Mouse (Mus musculus) forebrain, embryonic 12.5 days (tissue): Measurements from ENCODE around the gene Drd4. TPM values are rescaled to one million over a fixed set of nuclear protein-coding genes. Genes with fewer than 3 reads are reported as not detected.

Experiments
- ATAC-seq: fragments of 200-750 bp; cut with Nextera tagmentation; 2 replicates; pipeline ENCODE4 v1.8.0; 2017; ENCODE audit warnings: moderate TSS enrichment; ENCODE audit not compliant: low FRiP score
- H3K27ac ChIP-seq: fragments of 300-500 bp; sonication (generic); 2 replicates; pipeline ENCODE4 v1.5.1; 2016; ENCODE audit warnings: mild to moderate bottlenecking
- H3K27me3 ChIP-seq: fragments of 300-500 bp; sonication (generic); 2 replicates; pipeline ENCODE4 v1.6.1; 2016; ENCODE audit warnings: mild to moderate bottlenecking
- H3K36me3 ChIP-seq: fragments of 300-500 bp; sonication (generic); replicated peaks from 2 replicates; pipeline ENCODE4 v1.6.1; 2016; ENCODE audit warnings: mild to moderate bottlenecking
- H3K4me1 ChIP-seq: fragments of 300-500 bp; sonication (generic); 2 replicates; pipeline ENCODE4 v1.6.1; 2016
- H3K4me2 ChIP-seq: fragments of 300-500 bp; sonication (generic); 2 replicates; pipeline ENCODE4 v1.6.1; 2016; ENCODE audit warnings: mild to moderate bottlenecking, moderate library complexity
- H3K4me3 ChIP-seq: fragments of 300-500 bp; sonication (generic); replicated peaks from 2 replicates; pipeline ENCODE4 v1.5.1; 2016; ENCODE audit warnings: mild to moderate bottlenecking
- H3K9ac ChIP-seq: fragments of 300-500 bp; sonication (generic); 2 replicates; pipeline ENCODE4 v1.6.1; 2016; ENCODE audit warnings: mild to moderate bottlenecking
- H3K9me3 ChIP-seq: fragments of 300-500 bp; sonication (generic); 2 replicates; pipeline ENCODE4 v1.6.1; 2016
- WGBS: fragments of 180-500 bp; shearing (Covaris S2); methylation state at CpG from one replicate; pipeline ENCODE4 v1.1.7; 2016; 5-methylcytosine and 5-hydroxymethylcytosine counted together
- polyA plus RNA-seq: library from polyadenylated mRNA; unstranded; fragments of >200 nt; fragmentation: Nextera tagmentation; extraction: Ambion mirVana; gene quantifications from 2 replicates; pipeline ENCODE4 v1.2.1, GENCODE M21; 2016

The Drd4 gene
- polyA plus RNA-seq, 1 experiment from 2014 or later, result 0.38 TPM

DNA sequence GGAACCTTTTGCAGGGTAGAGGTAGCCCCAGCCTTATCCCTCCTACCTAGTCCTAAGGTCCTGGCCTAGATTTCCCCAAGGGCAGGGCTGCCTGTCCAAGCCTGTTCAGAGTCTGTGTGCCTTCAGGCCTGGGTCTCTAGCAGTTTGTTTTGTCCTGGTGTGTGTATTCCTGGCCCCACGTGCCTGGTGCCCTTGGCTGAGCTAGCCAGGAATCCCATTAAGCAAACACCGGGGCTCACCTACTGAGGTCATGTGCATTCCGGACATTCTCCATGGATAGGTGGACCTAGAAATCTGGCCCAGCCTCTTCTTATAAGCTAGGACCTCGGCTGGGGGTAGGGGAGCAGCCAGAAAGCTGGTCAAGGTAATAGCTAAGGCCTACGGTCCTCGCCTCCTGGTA, 48.7 kb downstream of the Drd4 start:
- WGBS, result 86% methylated on average over 6 of the region's 6 CpGs

DNA sequence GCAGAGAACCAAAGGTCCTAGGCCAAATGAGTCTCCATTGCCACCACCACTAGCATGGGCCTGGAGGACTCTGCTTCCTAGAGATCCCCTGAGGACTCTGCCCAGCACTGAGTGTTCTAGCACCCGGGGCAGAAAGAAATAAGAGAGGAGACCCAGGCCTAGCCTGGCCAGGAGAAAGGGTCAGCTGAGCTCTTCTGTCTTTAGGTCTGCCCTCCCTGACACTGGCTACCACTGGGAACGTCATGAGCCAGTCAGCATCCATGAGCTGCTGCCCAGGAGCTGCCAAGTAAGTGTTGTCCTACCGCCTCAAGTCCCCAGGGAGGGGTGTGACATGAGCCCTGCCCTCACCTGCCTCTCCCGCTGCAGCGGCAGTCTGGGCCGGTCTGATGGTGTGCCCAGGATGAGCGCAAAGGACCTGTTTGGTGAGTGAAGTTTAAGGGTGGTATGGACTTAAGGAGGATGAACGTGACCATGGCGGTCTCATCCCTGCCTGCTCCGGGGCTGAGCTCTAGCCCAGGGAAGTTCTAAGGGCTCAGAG, 50.0 kb downstream of the Drd4 start:
- Histone ChIP-seq H3K4me1 (peaks cover 7% of the 10 kb centered on the region), H3K4me3 (no peak overlapping the region), H3K27me3 (peaks cover 32% of the 10 kb centered on the region), H3K27ac (no peak overlapping the region), H3K9me3 (no peaks in the 10 kb centered on the region), H3K36me3 (no peaks in the 10 kb centered on the region), H3K9ac (no peak overlapping the region), H3K4me2 (no peak overlapping the region)
- WGBS, result 79% methylated on average over 10 of the region's 10 CpGs
- no peak for ATAC-seq

More for the DNA sequence above, 48.7 kb downstream of the Drd4 start:
- no peak overlapping the region for H3K9ac ChIP-seq
- no peak overlapping the region for H3K4me3 ChIP-seq
- peaks cover 7% of the 10 kb centered on the region for H3K36me3 ChIP-seq
- H3K4me2 ChIP-seq, result no peak overlapping the region
- H3K9me3 ChIP-seq, result no peaks in the 10 kb centered on the region
- H3K4me1 ChIP-seq, result peaks cover 7% of the 10 kb centered on the region
- H3K27ac ChIP-seq, result no peak overlapping the region
- peaks cover 32% of the 10 kb centered on the region for H3K27me3 ChIP-seq
- ATAC-seq, result no peak

DNA sequence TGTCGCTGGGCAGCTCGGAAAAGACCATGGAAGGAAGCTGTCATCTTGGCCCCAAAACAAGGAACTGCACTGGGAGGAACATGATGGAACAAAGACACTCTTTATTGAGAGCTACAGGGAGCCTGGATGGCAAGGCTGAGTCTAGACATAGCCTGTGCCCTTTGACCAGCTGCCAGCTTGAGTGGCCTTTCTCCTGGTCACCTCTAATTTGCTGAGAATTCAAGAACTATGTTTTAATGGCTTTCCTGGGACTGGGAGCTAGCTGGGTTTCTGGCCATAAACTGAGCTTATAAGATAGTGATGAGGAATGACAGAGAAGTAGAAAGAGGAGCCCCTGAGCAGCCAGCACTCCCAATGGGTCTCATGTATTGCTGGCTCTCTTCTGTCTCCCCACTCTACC, 51.4 kb downstream of the Drd4 start:
- peaks cover 26% of the 10 kb centered on the region for H3K27me3 ChIP-seq
- H3K4me1 ChIP-seq, result peaks cover 7% of the 10 kb centered on the region
- ATAC-seq, result no peak
- no peak overlapping the region for H3K27ac ChIP-seq
- H3K4me3 ChIP-seq, result no peak overlapping the region
- H3K9ac ChIP-seq, result no peak overlapping the region
- no peaks in the 10 kb centered on the region for H3K36me3 ChIP-seq
- H3K4me2 ChIP-seq, result no peak overlapping the region
- WGBS, result 66% methylated on average over 2 of the region's 2 CpGs
- no peaks in the 10 kb centered on the region for H3K9me3 ChIP-seq

DNA sequence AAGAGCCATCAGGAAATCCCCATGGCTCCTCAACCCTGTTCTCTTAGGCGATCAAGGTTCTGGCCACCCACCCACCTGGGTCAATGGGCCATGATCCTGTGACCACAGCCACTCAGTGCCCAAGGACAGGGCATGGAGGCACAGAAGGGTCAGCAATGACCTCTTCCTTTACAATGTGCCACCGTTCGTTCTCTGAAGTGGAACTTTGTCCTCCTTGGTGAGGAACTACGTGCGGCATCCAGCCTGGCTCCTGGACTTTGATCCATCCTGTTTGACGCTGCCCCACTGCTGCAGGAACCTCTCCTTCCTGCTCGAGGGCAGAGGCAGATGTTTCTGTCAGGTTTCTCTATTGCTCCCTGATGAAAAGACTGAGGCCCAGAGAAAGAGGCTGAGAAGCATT, 51.9 kb downstream of the Drd4 start:
- Histone ChIP-seq H3K9me3 (no peaks in the 10 kb centered on the region), H3K27ac (no peak overlapping the region), H3K4me1 (peaks cover 2% of the 10 kb centered on the region), H3K9ac (no peak overlapping the region), H3K4me2 (no peak overlapping the region), H3K27me3 (peaks cover 21% of the 10 kb centered on the region), H3K36me3 (no peaks in the 10 kb centered on the region), H3K4me3 (no peak overlapping the region)
- 80% methylated on average over 7 of the region's 7 CpGs for WGBS
- no peak for ATAC-seq

GRCm38 (mm10) chr7:141344787-141345186, 53.0 kb downstream of the Drd4 start:
- no peak overlapping the region for H3K4me3 ChIP-seq
- peaks cover 10% of the 10 kb centered on the region for H3K27me3 ChIP-seq
- H3K4me2 ChIP-seq, result no peak overlapping the region
- H3K36me3 ChIP-seq, result no peaks in the 10 kb centered on the region
- no peak overlapping the region for H3K27ac ChIP-seq
- H3K9me3 ChIP-seq, result no peaks in the 10 kb centered on the region
- ATAC-seq, result no peak
- WGBS, result 95% methylated on average over 5 of the region's 5 CpGs
- no peak overlapping the region for H3K9ac ChIP-seq
- no peaks in the 10 kb centered on the region for H3K4me1 ChIP-seq

Other genes starting within 250 kb of the Drd4 start
- gene B4galnt4, start 230.9 kb upstream of the Drd4 start, polyA plus RNA-seq, result 40.7 and 43.6 TPM in 2 replicates
- gene Pkp3, start 213.8 kb upstream of the Drd4 start, polyA plus RNA-seq, result 1.3 and 1.5 TPM in 2 replicates
- gene Sigirr, start 191.4 kb upstream of the Drd4 start, polyA plus RNA-seq, result 1.3 and 1.5 TPM in 2 replicates
- gene Ano9, start 174.2 kb upstream of the Drd4 start, polyA plus RNA-seq, result 0.31 and 0.37 TPM in 2 replicates
- 63.5 and 64.9 TPM in 2 replicates for gene Ptdss2, start 169.6 kb upstream of the Drd4 start, polyA plus RNA-seq
- 47.2 and 49.7 TPM in 2 replicates for gene Rnh1, start 119.1 kb upstream of the Drd4 start, polyA plus RNA-seq
- gene Hras, start 98.0 kb upstream of the Drd4 start, polyA plus RNA-seq, result 79.1 and 89.4 TPM in 2 replicates
- gene Lrrc56, start 97.8 kb upstream of the Drd4 start, polyA plus RNA-seq, result 14.2 and 16.0 TPM in 2 replicates
- 3.3 and 3.7 TPM in 2 replicates for gene Lmntd2, start 77.9 kb upstream of the Drd4 start, polyA plus RNA-seq
- gene Rassf7, start 76.1 kb upstream of the Drd4 start, polyA plus RNA-seq, result 35.4 and 38.5 TPM in 2 replicates
- gene Phrf1, start 63.2 kb upstream of the Drd4 start, polyA plus RNA-seq, result 106 and 107 TPM in 2 replicates
- 0.69 and 0.83 TPM in 2 replicates for gene Irf7, start 25.5 kb upstream of the Drd4 start, polyA plus RNA-seq
- gene Cdhr5, start 15.2 kb upstream of the Drd4 start, polyA plus RNA-seq, result not detected in 2 replicates
- gene Sct, start 12.9 kb upstream of the Drd4 start, polyA plus RNA-seq, result 0.70 TPM in 1 of 2 replicates, not detected in the other
- 74.0 and 78.4 TPM in 2 replicates for gene Deaf1, start 35.7 kb downstream of the Drd4 start, polyA plus RNA-seq
- 59.9 and 63.6 TPM in 2 replicates for gene Tmem80, start 35.7 kb downstream of the Drd4 start, polyA plus RNA-seq
- gene Eps8l2, start 46.9 kb downstream of the Drd4 start, polyA plus RNA-seq, result 1.2 and 1.7 TPM in 2 replicates
- gene Taldo1, start 100.2 kb downstream of the Drd4 start, polyA plus RNA-seq, result 397 and 407 TPM in 2 replicates
- 47.0 and 50.0 TPM in 2 replicates for gene Gatd1, start 122.1 kb downstream of the Drd4 start, polyA plus RNA-seq
- gene Cend1, start 137.5 kb downstream of the Drd4 start, polyA plus RNA-seq, result 20.5 and 22.5 TPM in 2 replicates
- gene Slc25a22, start 145.9 kb downstream of the Drd4 start, polyA plus RNA-seq, result 57.4 and 60.9 TPM in 2 replicates
- 16.9 and 18.8 TPM in 2 replicates for gene Pidd1, start 152.0 kb downstream of the Drd4 start, polyA plus RNA-seq
- 950 and 986 TPM in 2 replicates for gene Rplp2, start 155.4 kb downstream of the Drd4 start, polyA plus RNA-seq
- gene Pnpla2, start 163.2 kb downstream of the Drd4 start, polyA plus RNA-seq, result 16.2 and 18.3 TPM in 2 replicates
- 4.0 and 4.3 TPM in 2 replicates for gene Cracr2b, start 169.1 kb downstream of the Drd4 start, polyA plus RNA-seq
- 13.9 and 18.2 TPM in 2 replicates for gene Cd151, start 175.4 kb downstream of the Drd4 start, polyA plus RNA-seq
- 69.8 and 78.4 TPM in 2 replicates for gene Polr2l, start 183.1 kb downstream of the Drd4 start, polyA plus RNA-seq
- 18.8 and 24.2 TPM in 2 replicates for gene Tspan4, start 183.2 kb downstream of the Drd4 start, polyA plus RNA-seq
- 24.0 and 24.2 TPM in 2 replicates for gene Chid1, start 247.9 kb downstream of the Drd4 start, polyA plus RNA-seq